Mouse (Mus musculus) stomach, postnatal 0 days (tissue): ENCODE data around the gene Nfib. TPM values are rescaled to one million over a fixed set of nuclear protein-coding genes. Genes with fewer than 3 reads are reported as not detected.

Experiments used
- ATAC-seq: fragments of 200-750 bp; cut with Nextera tagmentation; 2 replicates; pipeline ENCODE4 v1.8.0; 2017; ENCODE audit not compliant: low FRiP score, low TSS enrichment
- DNase-seq: peaks from one replicate; pipeline ENCODE4 v3.0.0-alpha.2; 2016; ENCODE audit warnings: low spot score
- H3K27ac ChIP-seq: fragments of 300-500 bp; sonication (generic); replicated peaks from 2 replicates; pipeline ENCODE4 v1.5.1; 2014; ENCODE audit warnings: mild to moderate bottlenecking, control low read depth
- H3K27me3 ChIP-seq: fragments of 300-500 bp; sonication (generic); 2 replicates; pipeline ENCODE4 v1.6.1; 2014; ENCODE audit warnings: low read length; ENCODE audit not compliant: control insufficient read depth, insufficient read depth
- H3K36me3 ChIP-seq: fragments of 300-500 bp; sonication (generic); 2 replicates; pipeline ENCODE4 v1.6.1; 2014; ENCODE audit warnings: low read length, mixed read lengths; ENCODE audit not compliant: control insufficient read depth, insufficient read depth
- H3K4me1 ChIP-seq: fragments of 300-500 bp; sonication (generic); replicated peaks from 2 replicates; pipeline ENCODE4 v1.6.1; 2014; ENCODE audit warnings: antibody characterized with exemption; ENCODE audit not compliant: control insufficient read depth, insufficient read depth
- H3K4me2 ChIP-seq: fragments of 300-500 bp; sonication (generic); replicated peaks from 2 replicates; pipeline ENCODE4 v1.6.1; 2014; ENCODE audit warnings: low read depth, mild to moderate bottlenecking, control low read depth, moderate library complexity
- H3K4me3 ChIP-seq: fragments of 300-500 bp; sonication (generic); 2 replicates; pipeline ENCODE4 v1.5.1; 2014; ENCODE audit warnings: low read depth, low read length, control low read depth
- H3K9ac ChIP-seq: fragments of 300-500 bp; sonication (generic); 2 replicates; pipeline ENCODE4 v1.6.1; 2014; ENCODE audit warnings: mild to moderate bottlenecking, low read length, control low read depth, mixed read lengths
- H3K9me3 ChIP-seq: fragments of 300-500 bp; sonication (generic); 2 replicates; pipeline ENCODE4 v1.6.1; 2016; ENCODE audit warnings: low read length; ENCODE audit not compliant: control insufficient read depth
- CTCF ChIP-seq: IDR thresholded peaks from 2 replicates; pipeline ENCODE4 v1.5.1; 2016; ENCODE audit warnings: antibody characterized with exemption, low read depth, mild to moderate bottlenecking, moderate library complexity
- EP300 ChIP-seq: optimal IDR thresholded peaks from 2 replicates; pipeline ENCODE3; 2016; ENCODE audit warnings: antibody characterized with exemption
- WGBS: fragments of 180-500 bp; shearing (Covaris S2); extraction: QIAGEN DNeasy Blood & Tissue Kit; methylation state at CpG from one replicate; pipeline ENCODE4 v1.1.7; 2014; 5-methylcytosine and 5-hydroxymethylcytosine counted together
- polyA plus RNA-seq: library from polyadenylated mRNA; unstranded; fragments of >200 nt; fragmentation: Nextera tagmentation; extraction: Ambion mirVana; gene quantifications from 2 replicates; pipeline ENCODE4 v1.2.1, GENCODE M21; 2015

The Nfib gene
- polyA plus RNA-seq, 1 experiment from 2014 or later = 19.9 TPM

DNA sequence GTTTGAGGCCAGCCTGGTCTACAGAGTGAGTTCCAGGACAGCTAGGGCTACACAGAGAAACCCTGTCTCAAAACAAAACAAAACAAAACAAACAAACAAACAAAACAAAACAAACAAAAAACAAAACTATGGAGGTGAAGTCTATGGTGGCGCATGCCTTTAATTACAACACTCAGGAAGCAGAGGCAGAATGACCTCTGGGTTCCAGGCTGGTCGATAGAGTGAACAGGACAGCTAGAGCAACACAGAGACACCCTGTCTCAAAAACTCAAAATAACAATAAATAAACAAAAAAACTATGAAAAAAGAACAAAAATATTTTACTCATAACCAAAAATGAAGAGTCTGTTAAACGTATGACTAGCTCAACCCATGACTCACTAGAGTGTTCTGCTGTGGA, 236.6 kb downstream of the Nfib start:
- Histone ChIP-seq H3K36me3 (no peaks in the 10 kb centered on the region), H3K4me2 (no peak overlapping the region), H3K27ac (no peak overlapping the region), H3K9ac (no peak overlapping the region), H3K4me3 (no peak overlapping the region), H3K9me3 (no peaks in the 10 kb centered on the region), H3K4me1 (peaks cover 10% of the 10 kb centered on the region), H3K27me3 (no peaks in the 10 kb centered on the region)
- no peak for TF ChIP-seq EP300
- TF ChIP-seq CTCF = no peak
- DNase-seq = no peak
- 68% methylated on average over 3 of the region's 3 CpGs for WGBS
- ATAC-seq = no peak

DNA sequence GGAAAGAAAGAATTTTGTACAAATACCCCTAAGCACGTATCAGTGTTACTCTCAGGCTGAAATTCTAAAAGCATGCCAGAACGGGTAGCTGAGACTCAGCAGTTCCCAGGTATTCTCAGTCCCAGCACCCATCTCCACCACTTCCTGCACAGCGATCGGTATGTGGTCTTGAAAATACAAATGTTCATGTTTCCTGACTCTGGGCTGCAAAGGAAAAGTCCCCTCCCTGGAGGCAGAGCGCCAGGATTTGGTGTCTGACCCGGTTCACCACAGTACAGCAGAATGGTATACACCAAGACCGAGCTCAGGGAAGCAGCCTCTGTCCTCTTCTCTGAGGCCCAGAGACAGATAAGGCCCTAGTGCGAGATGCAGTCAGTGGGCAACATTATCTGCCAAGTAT, 238.8 kb downstream of the Nfib start:
- Histone ChIP-seq H3K4me1 (peaks cover 10% of the 10 kb centered on the region), H3K27me3 (no peaks in the 10 kb centered on the region), H3K36me3 (no peaks in the 10 kb centered on the region)

DNA sequence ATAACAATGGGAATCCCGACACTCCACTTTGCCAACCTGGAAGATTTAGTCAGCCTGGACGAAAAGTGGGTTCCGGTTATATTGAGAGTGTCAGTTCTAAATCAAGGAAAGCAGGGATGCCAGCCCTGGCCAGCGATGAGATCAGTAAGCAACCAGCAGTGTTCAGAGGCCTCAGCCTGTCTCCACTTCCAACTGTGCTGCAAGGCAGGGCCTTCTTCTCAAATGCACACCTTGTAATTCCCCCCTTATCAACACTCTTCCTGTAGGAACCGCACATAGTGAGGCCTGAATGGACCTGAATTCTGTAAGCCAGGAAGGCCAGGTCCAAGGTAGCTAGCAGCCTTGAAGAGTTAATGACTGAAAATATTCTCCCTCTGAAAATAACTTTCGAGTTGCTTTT, 239.4 kb downstream of the Nfib start:
- no peaks in the 10 kb centered on the region for H3K27me3 ChIP-seq
- TF ChIP-seq CTCF = no peak
- no peak for TF ChIP-seq EP300
- 36% methylated on average over 6 of the region's 6 CpGs for WGBS
- H3K27ac ChIP-seq = 0 out of 2 replicates have a peak overlapping the region, but pooled peaks have one; percentile 45
- H3K9ac ChIP-seq = no peak overlapping the region
- no peaks in the 10 kb centered on the region for H3K36me3 ChIP-seq
- no peak for ATAC-seq
- no peak overlapping the region for H3K4me3 ChIP-seq
- H3K4me2 ChIP-seq = no peak overlapping the region
- no peaks in the 10 kb centered on the region for H3K9me3 ChIP-seq
- peaks cover 10% of the 10 kb centered on the region for H3K4me1 ChIP-seq
- DNase-seq = no peak

More for the DNA sequence above, 238.8 kb downstream of the Nfib start:
- DNase-seq (no peak), ATAC-seq (0 out of 2 replicates have a peak, but pooled peaks have one; percentile 18)
- WGBS = 36% methylated on average over 8 of the region's 8 CpGs
- Histone ChIP-seq H3K9me3 (no peaks in the 10 kb centered on the region), H3K4me2 (no peak overlapping the region), H3K4me3 (no peak overlapping the region), H3K9ac (no peak overlapping the region), H3K27ac (peak overlapping the region; percentile 49; the same call in 1 of the 2 replicates)
- TF ChIP-seq CTCF (no peak), EP300 (no peak)

- H3K27ac ChIP-seq = peak overlapping the region; percentile 30; the same call in 1 of the 2 replicates
- no peak overlapping the region for H3K9ac ChIP-seq
- DNase-seq = peak; percentile 53
- no peak overlapping the region for H3K4me3 ChIP-seq
- no peaks in the 10 kb centered on the region for H3K36me3 ChIP-seq
- H3K9me3 ChIP-seq = no peaks in the 10 kb centered on the region
- peak; percentile 36; the same call in 1 of the 2 replicates for ATAC-seq
- no peak overlapping the region for H3K4me2 ChIP-seq
- TF ChIP-seq CTCF (no peak), EP300 (no peak)
- no peaks in the 10 kb centered on the region for H3K27me3 ChIP-seq
- H3K4me1 ChIP-seq = peaks cover 10% of the 10 kb centered on the region; the same call in 1 of the 2 replicates
- 31% methylated on average over 8 of the region's 8 CpGs for WGBS
Observed at GRCm38 (mm10) chr4:82464051-82464632, 241.4 kb downstream of the Nfib start.

GRCm38 (mm10) chr4:82463189-82463715, 242.3 kb downstream of the Nfib start:
- no peak overlapping the region for H3K9ac ChIP-seq
- no peak overlapping the region for H3K4me3 ChIP-seq
- DNase-seq = no peak
- H3K27me3 ChIP-seq = no peaks in the 10 kb centered on the region
- H3K4me1 ChIP-seq = peaks cover 8% of the 10 kb centered on the region; the same call in 1 of the 2 replicates
- H3K27ac ChIP-seq = 0 out of 2 replicates have a peak overlapping the region, but pooled peaks have one; percentile 8
- no peak overlapping the region for H3K4me2 ChIP-seq
- no peaks in the 10 kb centered on the region for H3K36me3 ChIP-seq
- ATAC-seq = no peak
- no peaks in the 10 kb centered on the region for H3K9me3 ChIP-seq
- TF ChIP-seq CTCF (no peak), EP300 (no peak)
- 70% methylated on average over 7 of the region's 7 CpGs for WGBS

- Histone ChIP-seq H3K9ac (no peak overlapping the region), H3K4me3 (no peak overlapping the region), H3K27ac (no peak overlapping the region), H3K4me2 (no peak overlapping the region), H3K4me1 (peaks cover 2% of the 10 kb centered on the region; the same call in 1 of the 2 replicates), H3K36me3 (no peaks in the 10 kb centered on the region), H3K27me3 (no peaks in the 10 kb centered on the region), H3K9me3 (no peaks in the 10 kb centered on the region)
- WGBS = 75% methylated on average over 2 of the region's 2 CpGs
- no peak for ATAC-seq
- TF ChIP-seq CTCF = no peak
- no peak for TF ChIP-seq EP300
- no peak for DNase-seq
Observed at GRCm38 (mm10) chr4:82461676-82462075, 243.9 kb downstream of the Nfib start.
